ENCODE assay signal across 7 mouse cellular contexts in genomic region chr6:91590806-91591571, GRCm38 (mm10).
DNase-seq lines count a peak whose midpoint lies in the region; ATAC-seq lines count a peak whose summit lies in the region.

No protein-coding gene starts in this region.

- no peak overlapping the region for H3K4me3 ChIP-seq in stomach, embryonic 14.5 days (ENCODE audit: low read depth, low read length)

- no peaks in the 10 kb centered on the region for H3K9me3 ChIP-seq in stomach, embryonic 14.5 days (ENCODE audit: control insufficient read depth, low read depth, low read length)

- DNase-seq in right cerebral cortex, postnatal 4 days: peak; percentile 19
- no peak for DNase-seq in right cerebral cortex, adult 18-20 months
- peak; percentile 71 to 87 for DNase-seq in kidney, postnatal 36 days
- no peak for DNase-seq in embryo, embryonic 10 days (ENCODE audit: low spot score)
- DNase-seq in urinary bladder, postnatal 10 days (ENCODE audit: low spot score): no peak

- peak; percentile 53; the same call in 1 of the 2 replicates for ATAC-seq in granulocyte monocyte progenitor cell, adult 5-6 weeks (replicated peaks; ENCODE audit: poor library complexity, severe bottlenecking)
- ATAC-seq in stomach, embryonic 14.5 days (ENCODE audit: insufficient number of reproducible peaks, insufficient read depth, low FRiP score, low read depth): peak; percentile 23; the same call in 1 of the 2 replicates

- H3K27ac ChIP-seq in stomach, embryonic 14.5 days (ENCODE audit: low read length): no peak overlapping the region

- H3K27me3 ChIP-seq in stomach, embryonic 14.5 days (ENCODE audit: control insufficient read depth, insufficient read depth, low read length): no peaks in the 10 kb centered on the region

- no peaks in the 10 kb centered on the region for H3K36me3 ChIP-seq in stomach, embryonic 14.5 days (ENCODE audit: control insufficient read depth, insufficient read depth, low read length)

- no peak overlapping the region for H3K9ac ChIP-seq in stomach, embryonic 14.5 days (replicated peaks; ENCODE audit: low read depth, low read length)

- WGBS in stomach, embryonic 14.5 days: 39% methylated on average over 8 of the region's 8 CpGs

- H3K4me2 ChIP-seq in stomach, embryonic 14.5 days (replicated peaks; ENCODE audit: low read depth, low read length): no peak overlapping the region

- peaks cover 8% of the 10 kb centered on the region; the same call in 1 of the 2 replicates for H3K4me1 ChIP-seq in stomach, embryonic 14.5 days (ENCODE audit: control insufficient read depth, insufficient read depth, low read length)

Comparison
In these comparisons a context has a peak if more than half of its experiments do, and no peak if none do; other contexts are left out.
1. DNase-seq: peak in right cerebral cortex, postnatal 4 days (single experiment) and kidney, postnatal 36 days (2 of 2); none in right cerebral cortex, adult 18-20 months (single experiment), embryo, embryonic 10 days (single experiment) and urinary bladder, postnatal 10 days (single experiment).